Mouse (Mus musculus) neutrophil, adult 65 days (primary cell): ENCODE data around the gene Zfp119a. TPM values are rescaled to one million over a fixed set of nuclear protein-coding genes. Genes with fewer than 3 reads are reported as not detected.

ENCODE experiments used
- total RNA-seq: library from RNA; stranded (reverse); gene quantifications from 2 replicates; pipeline ENCODE4 v1.2.4, GENCODE M21; 2023

The Zfp119a gene
- total RNA-seq: 3.7 and 5.1 TPM in 2 replicates

GRCm38 (mm10) chr17:55878636-55879369 is at the start of gene Zfp119a:
Zfp119a (minus strand) TSS chr17:55878930.

Other genes with a start within 250 kb of the Zfp119a start
- gene Pot1b, start 166.3 kb downstream of the Zfp119a start, total RNA-seq: 19.6 and 21.3 TPM in 2 replicates
- gene Adgre4, start 128.9 kb downstream of the Zfp119a start, total RNA-seq: 6.1 and 8.5 TPM in 2 replicates
- gene Zfp959, start 13.2 kb upstream of the Zfp119a start, total RNA-seq: 6.5 and 7.2 TPM in 2 replicates
- 5.1 and 5.3 TPM in 2 replicates for gene Zfp119b, start 70.6 kb upstream of the Zfp119a start, total RNA-seq
- gene Ebi3, start 73.7 kb upstream of the Zfp119a start, total RNA-seq: 161 and 166 TPM in 2 replicates
- 26.9 and 29.0 TPM in 2 replicates for gene Yju2, start 80.2 kb upstream of the Zfp119a start, total RNA-seq
- 1.9 and 3.7 TPM in 2 replicates for gene Shd, start 91.5 kb upstream of the Zfp119a start, total RNA-seq
- not detected in 2 replicates for gene Fsd1, start 107.6 kb upstream of the Zfp119a start, total RNA-seq
- 1.1 and 2.1 TPM in 2 replicates for gene Stap2, start 126.7 kb upstream of the Zfp119a start, total RNA-seq
- 29.5 and 35.2 TPM in 2 replicates for gene Mpnd, start 126.8 kb upstream of the Zfp119a start, total RNA-seq
- gene Sh3gl1, start 157.7 kb upstream of the Zfp119a start, total RNA-seq: 56.4 and 58.3 TPM in 2 replicates
- 15.4 and 20.6 TPM in 2 replicates for gene Chaf1a, start 161.5 kb upstream of the Zfp119a start, total RNA-seq
- 34.6 and 43.8 TPM in 2 replicates for gene Ubxn6, start 196.1 kb upstream of the Zfp119a start, total RNA-seq
- 39.1 and 57.9 TPM in 2 replicates for gene Hdgfl2, start 200.7 kb upstream of the Zfp119a start, total RNA-seq
- gene Plin4, start 230.9 kb upstream of the Zfp119a start, total RNA-seq: 0.27 and 0.44 TPM in 2 replicates
- 0.60 and 0.84 TPM in 2 replicates for gene Plin5, start 238.7 kb upstream of the Zfp119a start, total RNA-seq
- gene Lrg1, start 243.1 kb upstream of the Zfp119a start, total RNA-seq: 220 and 249 TPM in 2 replicates